Mouse (Mus musculus) hindbrain, embryonic 16.5 days (tissue): ENCODE measurements around the gene Fzd4. TPM values are rescaled to one million over a fixed set of nuclear protein-coding genes. Genes with fewer than 3 reads are reported as not detected.

Source experiments
- ATAC-seq: fragments of 200-750 bp; cut with Nextera tagmentation; 2 replicates; pipeline ENCODE4 v1.8.0; 2017; ENCODE audit warnings: moderate TSS enrichment, moderate library complexity
- H3K27ac ChIP-seq: fragments of 300-500 bp; sonication (generic); 2 replicates; pipeline ENCODE4 v1.5.1; 2014; ENCODE audit warnings: low read depth, mild to moderate bottlenecking, control low read depth, low read length, moderate library complexity
- H3K27me3 ChIP-seq: fragments of 300-500 bp; sonication (generic); replicated peaks from 2 replicates; pipeline ENCODE4 v1.6.1; 2014; ENCODE audit warnings: low read length; ENCODE audit not compliant: control insufficient read depth, insufficient read depth
- H3K36me3 ChIP-seq: fragments of 300-500 bp; sonication (generic); 2 replicates; pipeline ENCODE4 v1.6.1; 2014; ENCODE audit warnings: mild to moderate bottlenecking, low read length, moderate library complexity, mixed read lengths; ENCODE audit not compliant: control insufficient read depth, insufficient read depth
- H3K4me1 ChIP-seq: fragments of 300-500 bp; sonication (generic); 2 replicates; pipeline ENCODE4 v1.6.1; 2014; ENCODE audit warnings: low read depth, low read length; ENCODE audit not compliant: control insufficient read depth, insufficient read depth
- H3K4me2 ChIP-seq: fragments of 300-500 bp; sonication (generic); 2 replicates; pipeline ENCODE4 v1.6.1; 2014; ENCODE audit warnings: mild to moderate bottlenecking, low read length, control low read depth, moderate library complexity
- H3K4me3 ChIP-seq: fragments of 300-500 bp; sonication (generic); 2 replicates; pipeline ENCODE4 v1.5.1; 2014; ENCODE audit warnings: mild to moderate bottlenecking, low read length, control low read depth, moderate library complexity
- H3K9ac ChIP-seq: fragments of 300-500 bp; sonication (generic); 2 replicates; pipeline ENCODE4 v1.6.1; 2014; ENCODE audit warnings: low read depth, mild to moderate bottlenecking, control low read depth, low read length, moderate library complexity
- H3K9me3 ChIP-seq: fragments of 300-500 bp; sonication (generic); 2 replicates; pipeline ENCODE4 v1.6.1; 2014; ENCODE audit warnings: mild to moderate bottlenecking, low read length, moderate library complexity; ENCODE audit not compliant: control insufficient read depth
- WGBS: fragments of 180-500 bp; shearing (Covaris S2); extraction: QIAGEN DNeasy Blood & Tissue Kit; methylation state at CpG from one replicate; pipeline ENCODE4 v1.1.7; 2014; 5-methylcytosine and 5-hydroxymethylcytosine counted together
- polyA plus RNA-seq: library from polyadenylated mRNA; unstranded; fragments of >200 nt; fragmentation: Nextera tagmentation; extraction: Ambion mirVana; gene quantifications from 2 replicates; pipeline ENCODE4 v1.2.1, GENCODE M21; 2015

The Fzd4 gene
- polyA plus RNA-seq, 1 experiment from 2014 or later = 2.1 TPM

DNA sequence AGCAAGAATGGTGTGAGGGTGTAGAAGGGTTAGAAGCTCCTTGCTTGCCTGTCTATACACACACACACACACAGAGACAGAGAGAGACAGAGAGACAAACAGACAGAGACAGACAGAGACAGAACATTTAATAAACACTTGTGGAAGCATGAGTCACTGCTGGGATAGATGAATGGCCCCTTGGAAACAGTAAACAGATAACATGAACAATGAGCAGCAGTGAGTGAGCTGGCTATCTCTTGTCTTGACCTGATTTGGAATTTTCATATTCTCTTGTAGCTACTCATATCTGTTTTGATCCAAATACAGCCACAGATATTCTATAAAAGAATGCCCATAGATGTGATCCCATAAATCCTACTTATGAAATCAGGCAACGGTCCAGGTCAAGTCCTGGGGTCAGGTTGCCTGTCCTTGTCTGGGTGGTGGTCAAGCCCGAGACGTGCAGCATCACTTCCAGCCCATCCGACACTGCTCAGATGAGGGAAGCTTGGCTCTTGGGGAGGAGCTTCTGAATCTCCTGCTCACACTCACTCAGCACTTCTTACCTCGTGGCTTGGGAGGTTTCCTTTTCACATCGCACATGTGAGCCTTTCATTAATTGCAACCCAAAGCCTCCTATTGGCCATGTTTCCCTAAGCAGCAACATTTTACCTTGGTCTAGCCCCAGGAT is 32.4 kb upstream of the Fzd4 start:
- Histone ChIP-seq H3K4me3 (no peak overlapping the region), H3K27me3 (no peaks in the 10 kb centered on the region), H3K27ac (no peak overlapping the region), H3K4me2 (no peak overlapping the region), H3K4me1 (no peaks in the 10 kb centered on the region), H3K36me3 (no peaks in the 10 kb centered on the region), H3K9me3 (no peaks in the 10 kb centered on the region), H3K9ac (no peak overlapping the region)
- ATAC-seq = no peak
- WGBS = 77% methylated on average over 6 of the region's 6 CpGs

DNA sequence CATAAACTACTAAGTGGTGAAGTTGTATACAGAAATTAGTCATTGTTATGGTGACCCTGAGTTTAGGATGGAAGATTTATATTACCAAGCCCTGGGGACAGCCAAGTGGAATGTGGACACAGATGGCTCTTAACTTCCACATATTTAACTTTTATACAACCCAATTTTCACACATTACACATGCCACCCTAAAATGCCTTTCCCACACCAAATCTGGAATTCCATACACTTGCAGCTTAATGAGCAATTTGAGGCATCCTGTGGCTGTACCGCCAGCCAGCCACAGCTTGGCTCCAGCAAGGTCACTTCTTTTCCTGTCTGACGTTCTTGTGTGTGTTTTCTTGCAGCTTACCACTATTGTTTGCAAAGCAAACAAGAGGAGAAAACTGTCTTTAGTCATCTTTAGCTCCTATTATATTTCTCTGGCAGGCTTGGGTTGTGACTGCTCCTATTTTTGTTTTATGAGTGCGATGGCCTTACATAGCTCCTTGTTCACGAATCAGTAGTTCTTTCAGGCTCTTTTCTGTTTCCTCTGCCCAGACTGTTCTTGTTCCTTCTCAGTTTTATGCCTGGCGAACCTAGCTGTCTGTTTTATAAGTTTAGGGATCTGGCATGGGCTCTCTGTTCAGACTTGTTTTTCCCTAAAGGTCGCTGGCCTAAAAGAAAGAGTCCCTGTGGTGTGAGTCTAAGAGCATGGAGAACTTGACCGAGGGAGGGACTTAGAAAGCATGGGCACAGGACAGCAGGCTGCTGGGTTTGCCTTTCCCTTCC is 23.0 kb upstream of the Fzd4 start:
- WGBS = 39% methylated on average over 7 of the region's 7 CpGs
- H3K4me2 ChIP-seq = no peak overlapping the region

GRCm38 (mm10) chr7:89382892-89383291 is 21.3 kb upstream of the Fzd4 start:
- no peak overlapping the region for H3K9ac ChIP-seq
- H3K27ac ChIP-seq = no peak overlapping the region
- H3K4me2 ChIP-seq = no peak overlapping the region
- no peaks in the 10 kb centered on the region for H3K9me3 ChIP-seq
- no peak for ATAC-seq
- no peaks in the 10 kb centered on the region for H3K36me3 ChIP-seq
- no peaks in the 10 kb centered on the region for H3K27me3 ChIP-seq
- H3K4me1 ChIP-seq = no peaks in the 10 kb centered on the region
- H3K4me3 ChIP-seq = no peak overlapping the region
- 85% methylated on average over 3 of the region's 3 CpGs for whole genome bisulfite sequencing

More for the DNA sequence above, 23.0 kb upstream of the Fzd4 start:
- H3K27ac ChIP-seq = no peak overlapping the region
- no peaks in the 10 kb centered on the region for H3K36me3 ChIP-seq
- H3K27me3 ChIP-seq = no peaks in the 10 kb centered on the region
- no peak overlapping the region for H3K9ac ChIP-seq
- no peak overlapping the region for H3K4me3 ChIP-seq
- no peaks in the 10 kb centered on the region for H3K4me1 ChIP-seq
- no peaks in the 10 kb centered on the region for H3K9me3 ChIP-seq
- no peak for ATAC-seq

GRCm38 (mm10) chr7:89388981-89389380 is 15.2 kb upstream of the Fzd4 start:
- ATAC-seq = no peak
- Histone ChIP-seq H3K36me3 (no peaks in the 10 kb centered on the region), H3K27me3 (no peaks in the 10 kb centered on the region), H3K4me3 (no peak overlapping the region), H3K4me1 (no peaks in the 10 kb centered on the region), H3K27ac (no peak overlapping the region), H3K4me2 (no peak overlapping the region), H3K9me3 (no peaks in the 10 kb centered on the region), H3K9ac (no peak overlapping the region)
- 83% methylated on average over 3 of the region's 3 CpGs for WGBS

DNA sequence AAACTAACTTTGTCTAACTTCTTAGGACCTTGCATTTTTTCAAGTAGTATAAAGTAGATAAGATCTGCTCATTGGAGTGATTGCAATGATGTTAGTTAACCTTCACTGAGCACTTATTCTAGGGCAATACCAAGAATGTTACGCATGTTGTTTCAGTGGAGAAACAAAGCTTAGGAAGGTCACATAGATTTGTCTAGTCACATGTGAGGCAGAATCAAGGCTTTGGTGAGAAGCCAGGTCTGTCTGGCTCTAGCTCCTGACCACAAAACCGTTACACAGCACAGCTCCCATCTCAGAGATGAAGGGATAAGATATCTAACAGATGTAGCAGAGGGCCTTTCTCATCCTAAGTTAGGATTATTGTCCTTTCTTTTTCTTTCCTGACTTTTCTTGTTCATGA is 13.5 kb upstream of the Fzd4 start:
- no peak for ATAC-seq
- Histone ChIP-seq H3K4me1 (no peaks in the 10 kb centered on the region), H3K4me2 (no peak overlapping the region), H3K36me3 (no peaks in the 10 kb centered on the region), H3K27me3 (no peaks in the 10 kb centered on the region), H3K27ac (no peak overlapping the region), H3K9ac (no peak overlapping the region), H3K4me3 (no peak overlapping the region), H3K9me3 (no peaks in the 10 kb centered on the region)
- 82% methylated on average over 2 of the region's 2 CpGs for WGBS

DNA sequence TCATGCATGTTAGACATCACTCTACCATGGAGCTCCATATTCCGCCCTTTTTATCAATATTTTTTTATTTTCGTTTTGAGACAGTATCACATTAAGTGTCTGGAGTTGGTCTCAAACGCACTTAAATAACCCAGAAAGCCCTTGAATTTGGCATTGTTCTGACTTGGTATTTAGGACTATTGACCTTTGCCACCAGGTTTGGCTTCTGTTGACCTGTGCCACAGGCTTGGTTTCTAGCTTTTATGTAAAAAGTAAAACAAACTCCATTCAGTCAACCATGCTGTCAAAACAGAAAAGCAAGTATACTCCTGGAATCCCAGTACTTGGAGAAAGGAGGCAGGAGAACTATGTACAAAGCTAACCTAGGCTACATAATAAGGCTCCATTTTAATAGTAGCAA is 12.9 kb upstream of the Fzd4 start:
- ATAC-seq = no peak
- Histone ChIP-seq H3K9me3 (no peaks in the 10 kb centered on the region), H3K4me2 (no peak overlapping the region), H3K27ac (no peak overlapping the region), H3K36me3 (no peaks in the 10 kb centered on the region), H3K4me1 (no peaks in the 10 kb centered on the region), H3K9ac (no peak overlapping the region), H3K4me3 (no peak overlapping the region), H3K27me3 (no peaks in the 10 kb centered on the region)
- WGBS = 88% methylated on average over 3 of the region's 3 CpGs

GRCm38 (mm10) chr7:89391831-89392230 is 12.3 kb upstream of the Fzd4 start:
- Histone ChIP-seq H3K36me3 (no peaks in the 10 kb centered on the region), H3K4me2 (no peak overlapping the region), H3K27ac (no peak overlapping the region), H3K4me1 (no peaks in the 10 kb centered on the region), H3K9me3 (no peaks in the 10 kb centered on the region), H3K4me3 (no peak overlapping the region), H3K9ac (no peak overlapping the region), H3K27me3 (no peaks in the 10 kb centered on the region)
- no peak for ATAC-seq
- WGBS = 85% methylated on average over 4 of the region's 4 CpGs

DNA sequence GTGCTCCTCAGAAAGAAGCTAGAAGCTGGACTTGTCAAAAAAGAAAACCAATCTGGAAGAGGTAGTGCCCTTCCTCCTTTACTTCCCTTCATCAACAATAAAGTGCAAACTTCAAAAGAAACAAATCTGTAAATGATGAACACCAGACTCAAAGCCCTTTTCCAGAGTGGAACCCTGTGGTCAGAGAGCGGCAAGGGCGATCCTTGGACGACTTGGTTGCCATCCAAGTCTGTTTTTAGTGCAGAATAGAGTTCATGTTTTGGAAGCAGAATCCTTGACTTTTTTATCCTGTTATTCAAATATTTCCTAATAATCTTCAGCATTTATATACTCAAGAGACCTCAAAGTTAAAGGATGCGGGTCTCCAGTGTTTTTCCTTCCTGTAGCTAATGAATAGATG is 11.8 kb upstream of the Fzd4 start:
- Histone ChIP-seq H3K27me3 (no peaks in the 10 kb centered on the region), H3K27ac (no peak overlapping the region), H3K4me2 (no peak overlapping the region), H3K4me1 (no peaks in the 10 kb centered on the region), H3K36me3 (no peaks in the 10 kb centered on the region), H3K4me3 (no peak overlapping the region), H3K9me3 (no peaks in the 10 kb centered on the region), H3K9ac (no peak overlapping the region)
- no peak for ATAC-seq
- WGBS = 76% methylated on average over 4 of the region's 4 CpGs

GRCm38 (mm10) chr7:89392825-89393224 is 11.3 kb upstream of the Fzd4 start:
- Histone ChIP-seq H3K36me3 (no peaks in the 10 kb centered on the region), H3K9ac (no peak overlapping the region), H3K4me1 (no peaks in the 10 kb centered on the region), H3K4me2 (no peak overlapping the region), H3K9me3 (no peaks in the 10 kb centered on the region), H3K27ac (no peak overlapping the region), H3K27me3 (no peaks in the 10 kb centered on the region), H3K4me3 (no peak overlapping the region)
- WGBS = 100% methylated on average over 1 of the region's 1 CpGs
- ATAC-seq = no peak
